Mouse (Mus musculus) myocyte (in vitro differentiated cells): ENCODE results near the gene Hoxd1.

Experiments used
- CEBPB ChIP-seq: IDR thresholded peaks from 2 replicates; pipeline ENCODE4 v1.6.1; 2011; ENCODE audit warnings: mild to moderate bottlenecking, moderate library complexity; ENCODE audit not compliant: poor library complexity, insufficient read depth, severe bottlenecking
- E2F4 ChIP-seq: IDR thresholded peaks from one replicate; pipeline ENCODE4 v1.6.1; 2011; ENCODE audit warnings: mild to moderate bottlenecking, control low read depth, moderate library complexity; ENCODE audit not compliant: insufficient read depth
- MAX ChIP-seq: IDR thresholded peaks from one replicate; pipeline ENCODE4 v1.6.1; 2011; ENCODE audit warnings: low read depth, mild to moderate bottlenecking, control low read depth
- MYOD1 ChIP-seq, 3 experiments: IDR thresholded peaks; one replicate each; pipeline ENCODE4 v1.6.1; 2011; ENCODE audit warnings: control low read depth in 2 of 3, low read depth in 2 of 3, mild to moderate bottlenecking in 2 of 3, moderate library complexity in 1 of 3; ENCODE audit not compliant: insufficient read length in 2 of 3, control insufficient read depth in 1 of 3
- MYOG ChIP-seq, 3 experiments: IDR thresholded peaks; one replicate each; pipeline ENCODE4 v1.6.1; 2011; ENCODE audit warnings: control low read depth in 2 of 3, low read depth in 2 of 3, mild to moderate bottlenecking in 2 of 3; ENCODE audit not compliant: insufficient read length in 2 of 3, control insufficient read depth in 1 of 3, insufficient read depth in 1 of 3
- POLR2A ChIP-seq: IDR thresholded peaks from one replicate; pipeline ENCODE4 v1.6.1; 2011; ENCODE audit warnings: low read depth, mild to moderate bottlenecking, control low read depth, moderate library complexity; ENCODE audit not compliant: insufficient read length
- POLR2AphosphoS2 ChIP-seq: IDR thresholded peaks from one replicate; pipeline ENCODE4 v1.6.1; 2011; ENCODE audit warnings: low read depth, control low read depth; ENCODE audit not compliant: insufficient read length
- TCF12 ChIP-seq: IDR thresholded peaks from one replicate; pipeline ENCODE4 v1.6.1; 2011; ENCODE audit warnings: mild to moderate bottlenecking, control low read depth; ENCODE audit not compliant: poor library complexity, insufficient read depth, severe bottlenecking
- TCF3 ChIP-seq: IDR thresholded peaks from one replicate; pipeline ENCODE4 v1.6.1; 2011; ENCODE audit warnings: low read depth, control low read depth; ENCODE audit not compliant: insufficient read length
- USF1 ChIP-seq: IDR thresholded peaks from one replicate; pipeline ENCODE4 v1.6.1; 2011; ENCODE audit warnings: low read depth, mild to moderate bottlenecking, control low read depth, moderate library complexity

- TF ChIP-seq POLR2A (no peak), USF1 (no peak), E2F4 (no peak), TCF3 (no peak), TCF12 (no peak), MAX (no peak), POLR2AphosphoS2 (no peak), CEBPB (no peak), MYOG (IDR thresholded peaks at IDR 0.05; ENCODE audit: control insufficient read depth in 1 of 3, insufficient read depth in 1 of 3, insufficient read length in 2 of 3, low read depth in 2 of 3) (no peak), MYOD1 (IDR thresholded peaks at IDR 0.05; ENCODE audit: control insufficient read depth in 1 of 3, insufficient read length in 2 of 3, low read depth in 2 of 3) (no peak)
These were observed 34.5 kb upstream of the Hoxd1 start for GRCm38 (mm10) chr2:74728303-74728680.
